Mouse (Mus musculus): ENCODE data around the gene Gtf2e1. TPM values are rescaled to one million over a fixed set of nuclear protein-coding genes. Genes with fewer than 3 reads are reported as not detected.

Gene Gtf2e1
- total and polyA plus RNA-seq, 2 experiments from 2014 or later: 8.5 to 12.1 TPM

GRCm38 (mm10) chr16:37581901-37582300 is 42.3 kb upstream of the Gtf2e1 start:
- Histone ChIP-seq H3K9ac (replicated peaks; ENCODE audit: low read depth, low read length) (no peak overlapping the region), H3K27ac (ENCODE audit: low read depth) (no peak overlapping the region), H3K9me3 (replicated peaks; ENCODE audit: control insufficient read depth, low read length) (no peaks in the 10 kb centered on the region), H3K4me3 (ENCODE audit: low read depth, low read length) (no peak overlapping the region), H3K36me3 (replicated peaks; ENCODE audit: control insufficient read depth, insufficient read depth, low read length) (no peaks in the 10 kb centered on the region), H3K4me2 (ENCODE audit: low read depth, low read length) (no peak overlapping the region), H3K27me3 (ENCODE audit: control insufficient read depth, insufficient read depth, low read length) (no peaks in the 10 kb centered on the region), H3K4me1 (ENCODE audit: control insufficient read depth, insufficient read depth) (0 out of 2 replicates have a peak, but pooled peaks cover 4% of the 10 kb centered on the region)
- WGBS: 79% methylated on average over 3 of the region's 3 CpGs
- DNase-seq (ENCODE audit: low spot score) (no peak), ATAC-seq (ENCODE audit: insufficient read depth, low read depth) (no peak)
- TF ChIP-seq EP300 (IDR thresholded peaks at IDR 0.05; ENCODE audit: low read depth): no peak
- TF ChIP-seq CTCF (IDR thresholded peaks at IDR 0.05; ENCODE audit: low read depth): no peak

- WGBS: 71% methylated on average over 4 of the region's 4 CpGs
- H3K9me3 ChIP-seq (replicated peaks; ENCODE audit: control insufficient read depth, low read length): no peaks in the 10 kb centered on the region
- H3K9ac ChIP-seq (replicated peaks; ENCODE audit: low read depth, low read length): no peak overlapping the region
- H3K36me3 ChIP-seq (replicated peaks; ENCODE audit: control insufficient read depth, insufficient read depth, low read length): no peaks in the 10 kb centered on the region
- no peak for DNase-seq (ENCODE audit: low spot score)
- no peak overlapping the region for H3K4me3 ChIP-seq (ENCODE audit: low read depth, low read length)
- no peak for ATAC-seq (ENCODE audit: insufficient read depth, low read depth)
- H3K4me1 ChIP-seq (ENCODE audit: control insufficient read depth, insufficient read depth): 0 out of 2 replicates have a peak, but pooled peaks cover 4% of the 10 kb centered on the region
- no peak overlapping the region for H3K27ac ChIP-seq (ENCODE audit: low read depth)
- H3K27me3 ChIP-seq (ENCODE audit: control insufficient read depth, insufficient read depth, low read length): no peaks in the 10 kb centered on the region
- H3K4me2 ChIP-seq (ENCODE audit: low read depth, low read length): no peak overlapping the region
- TF ChIP-seq CTCF (IDR thresholded peaks at IDR 0.05; ENCODE audit: low read depth): no peak
- no peak for TF ChIP-seq EP300 (IDR thresholded peaks at IDR 0.05; ENCODE audit: low read depth)
Measured at GRCm38 (mm10) chr16:37580651-37581050, 41.1 kb upstream of the Gtf2e1 start.

- ATAC-seq (ENCODE audit: insufficient read depth, low read depth): no peak
- H3K4me2 ChIP-seq (ENCODE audit: low read depth, low read length): no peak within 1 kb of the TSS
- DNase-seq (ENCODE audit: low spot score): no peak
- H3K36me3 ChIP-seq (replicated peaks; ENCODE audit: control insufficient read depth, insufficient read depth, low read length): no peaks in the 10 kb centered on the region
- no peak within 1 kb of the TSS for H3K27ac ChIP-seq (ENCODE audit: low read depth)
- no peak within 1 kb of the TSS for H3K9ac ChIP-seq (replicated peaks; ENCODE audit: low read depth, low read length)
- no peaks in the 10 kb centered on the region for H3K9me3 ChIP-seq (replicated peaks; ENCODE audit: control insufficient read depth, low read length)
- WGBS: 58% methylated on average over 4 of the region's 4 CpGs
- TF ChIP-seq CTCF (IDR thresholded peaks at IDR 0.05; ENCODE audit: low read depth) (no peak), EP300 (IDR thresholded peaks at IDR 0.05; ENCODE audit: low read depth) (no peak)
- no peaks in the 10 kb centered on the region for H3K27me3 ChIP-seq (ENCODE audit: control insufficient read depth, insufficient read depth, low read length)
- H3K4me3 ChIP-seq (ENCODE audit: low read depth, low read length): no peak within 1 kb of the TSS
- 0 out of 2 replicates have a peak, but pooled peaks cover 4% of the 10 kb centered on the region for H3K4me1 ChIP-seq (ENCODE audit: control insufficient read depth, insufficient read depth)
Measured at GRCm38 (mm10) chr16:37579994-37580393, 40.4 kb upstream of the Gtf2e1 start, which contains the start of gene Hgd. Hgd (plus strand) TSS chr16:37580153.

GRCm38 (mm10) chr16:37579591-37579990 is 40.0 kb upstream of the Gtf2e1 start:
- no peak for DNase-seq (ENCODE audit: low spot score)
- Histone ChIP-seq H3K4me3 (ENCODE audit: low read depth, low read length) (no peak overlapping the region), H3K27ac (ENCODE audit: low read depth) (no peak overlapping the region), H3K9me3 (replicated peaks; ENCODE audit: control insufficient read depth, low read length) (no peaks in the 10 kb centered on the region), H3K4me1 (ENCODE audit: control insufficient read depth, insufficient read depth) (0 out of 2 replicates have a peak, but pooled peaks cover 4% of the 10 kb centered on the region), H3K27me3 (ENCODE audit: control insufficient read depth, insufficient read depth, low read length) (no peaks in the 10 kb centered on the region), H3K36me3 (replicated peaks; ENCODE audit: control insufficient read depth, insufficient read depth, low read length) (no peaks in the 10 kb centered on the region), H3K9ac (replicated peaks; ENCODE audit: low read depth, low read length) (no peak overlapping the region), H3K4me2 (ENCODE audit: low read depth, low read length) (no peak overlapping the region)
- WGBS: 74% methylated on average over 1 of the region's 1 CpGs
- no peak for TF ChIP-seq CTCF (IDR thresholded peaks at IDR 0.05; ENCODE audit: low read depth)
- TF ChIP-seq EP300 (IDR thresholded peaks at IDR 0.05; ENCODE audit: low read depth): no peak
- ATAC-seq (ENCODE audit: insufficient read depth, low read depth): no peak

GRCm38 (mm10) chr16:37575325-37575724 is 35.7 kb upstream of the Gtf2e1 start:
- Histone ChIP-seq H3K9me3 (replicated peaks; ENCODE audit: control insufficient read depth, low read length) (peaks cover 4% of the 10 kb centered on the region; the same call in 1 of the 2 replicates), H3K4me2 (ENCODE audit: low read depth, low read length) (no peak overlapping the region), H3K4me3 (ENCODE audit: low read depth, low read length) (no peak overlapping the region), H3K4me1 (ENCODE audit: control insufficient read depth, insufficient read depth) (0 out of 2 replicates have a peak, but pooled peaks cover 4% of the 10 kb centered on the region), H3K9ac (replicated peaks; ENCODE audit: low read depth, low read length) (no peak overlapping the region), H3K36me3 (replicated peaks; ENCODE audit: control insufficient read depth, insufficient read depth, low read length) (peaks cover 28% of the 10 kb centered on the region), H3K27me3 (ENCODE audit: control insufficient read depth, insufficient read depth, low read length) (no peaks in the 10 kb centered on the region), H3K27ac (ENCODE audit: low read depth) (no peak overlapping the region)
- ATAC-seq (ENCODE audit: insufficient read depth, low read depth): no peak
- DNase-seq (ENCODE audit: low spot score): no peak
- TF ChIP-seq EP300 (IDR thresholded peaks at IDR 0.05; ENCODE audit: low read depth) (no peak), CTCF (IDR thresholded peaks at IDR 0.05; ENCODE audit: low read depth) (no peak)
- WGBS: 65% methylated on average over 3 of the region's 3 CpGs

GRCm38 (mm10) chr16:37573061-37573460 is 33.5 kb upstream of the Gtf2e1 start:
- H3K4me2 ChIP-seq (ENCODE audit: low read depth, low read length): no peak overlapping the region
- H3K27ac ChIP-seq (ENCODE audit: low read depth): no peak overlapping the region
- TF ChIP-seq CTCF (IDR thresholded peaks at IDR 0.05; ENCODE audit: low read depth) (no peak), EP300 (IDR thresholded peaks at IDR 0.05; ENCODE audit: low read depth) (no peak)
- no peak overlapping the region for H3K4me3 ChIP-seq (ENCODE audit: low read depth, low read length)
- ATAC-seq (ENCODE audit: insufficient read depth, low read depth) (no peak), DNase-seq (ENCODE audit: low spot score) (no peak)
- peaks cover 4% of the 10 kb centered on the region; the same call in 1 of the 2 replicates for H3K9me3 ChIP-seq (replicated peaks; ENCODE audit: control insufficient read depth, low read length)
- H3K4me1 ChIP-seq (ENCODE audit: control insufficient read depth, insufficient read depth): no peaks in the 10 kb centered on the region
- WGBS: 87% methylated on average over 5 of the region's 5 CpGs
- H3K9ac ChIP-seq (replicated peaks; ENCODE audit: low read depth, low read length): no peak overlapping the region
- H3K27me3 ChIP-seq (ENCODE audit: control insufficient read depth, insufficient read depth, low read length): no peaks in the 10 kb centered on the region
- H3K36me3 ChIP-seq (replicated peaks; ENCODE audit: control insufficient read depth, insufficient read depth, low read length): peaks cover 31% of the 10 kb centered on the region
